Comparison of ENCODE assay signal across 8 mouse cellular contexts in the genomic region with DNA sequence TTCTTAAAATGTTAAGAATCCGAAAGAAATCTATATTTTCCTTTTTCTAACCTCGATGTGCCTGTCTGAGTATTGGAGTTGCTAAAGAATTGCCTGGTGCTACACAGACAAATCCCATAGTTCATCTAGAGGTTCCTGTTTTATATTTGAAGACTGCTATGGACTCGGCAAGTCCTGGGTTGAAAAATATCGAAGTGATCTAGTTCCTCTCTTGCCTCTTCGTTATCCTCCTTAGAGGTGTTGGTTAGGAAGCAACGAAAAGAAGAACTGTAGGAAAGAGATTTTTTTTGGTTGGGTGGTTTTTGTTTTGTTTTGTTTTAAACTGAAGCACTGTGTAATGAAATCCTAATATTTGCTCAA. TPM values are rescaled to one million over a fixed set of nuclear protein-coding genes. Genes with fewer than 3 reads are reported as not detected.
DNase-seq lines count a peak whose midpoint lies in the region; ATAC-seq and TF ChIP-seq lines count a peak whose summit lies in the region.

No protein-coding gene starts in this region.

- H3K27ac ChIP-seq in ES-Bruce4 (ENCODE audit: insufficient read depth, low read length): no peak overlapping the region
- no peak overlapping the region for H3K27ac ChIP-seq in forebrain, embryonic 16.5 days (ENCODE audit: low read length)
- 0 out of 2 replicates have a peak overlapping the region, but pooled peaks have one; percentile 80 for H3K27ac ChIP-seq in liver, embryonic 15.5 days (replicated peaks)

- H3K9me3 ChIP-seq in ES-Bruce4 (replicated peaks; ENCODE audit: control insufficient read depth, insufficient read depth, low read length, poor library complexity, severe bottlenecking): no peaks in the 10 kb centered on the region
- H3K9me3 ChIP-seq in forebrain, embryonic 16.5 days (ENCODE audit: control insufficient read depth, low read length): no peaks in the 10 kb centered on the region
- no peaks in the 10 kb centered on the region for H3K9me3 ChIP-seq in liver, embryonic 15.5 days (replicated peaks)

- TF ChIP-seq CTCF in ES-Bruce4 (IDR thresholded peaks at IDR 0.05; ENCODE audit: low read depth, low read length): no peak

- H3K27me3 ChIP-seq in ES-Bruce4 (ENCODE audit: control insufficient read depth, insufficient read depth, low read length, poor library complexity, severe bottlenecking): no peaks in the 10 kb centered on the region
- no peaks in the 10 kb centered on the region for H3K27me3 ChIP-seq in forebrain, embryonic 16.5 days (replicated peaks; ENCODE audit: control insufficient read depth, insufficient read depth, low read length)
- H3K27me3 ChIP-seq in liver, embryonic 15.5 days: peaks cover 57% of the 10 kb centered on the region

- no peak for TF ChIP-seq EP300 in ES-Bruce4 (IDR thresholded peaks at IDR 0.05; ENCODE audit: insufficient read depth, low read depth, low read length)

- no peak for ATAC-seq in forebrain, embryonic 16.5 days
- ATAC-seq in liver, embryonic 15.5 days (ENCODE audit: insufficient read depth): no peak

- peak overlapping the region; percentile 49 for H3K4me2 ChIP-seq in forebrain, embryonic 16.5 days (ENCODE audit: low read length)
- peak overlapping the region; percentile 79 for H3K4me2 ChIP-seq in liver, embryonic 15.5 days

- TF ChIP-seq POLR2A in ES-Bruce4 (IDR thresholded peaks at IDR 0.05; ENCODE audit: insufficient read depth, low read length): no peak

- H3K9ac ChIP-seq in ES-Bruce4 (ENCODE audit: low read depth, poor library complexity, severe bottlenecking): peak overlapping the region; percentile 100
- peak overlapping the region; percentile 85 for H3K9ac ChIP-seq in forebrain, embryonic 16.5 days (replicated peaks; ENCODE audit: low read depth, low read length)
- H3K9ac ChIP-seq in liver, embryonic 15.5 days: no peak overlapping the region

- WGBS in forebrain, embryonic 16.5 days: 13% methylated on average over 6 of the region's 6 CpGs
- 7% methylated on average over 6 of the region's 6 CpGs for WGBS in liver, embryonic 15.5 days (ENCODE audit: insufficient replicate concordance)

- no peak overlapping the region for H3K4me3 ChIP-seq in ES-Bruce4 (ENCODE audit: low read depth, low read length)
- H3K4me3 ChIP-seq in forebrain, embryonic 16.5 days (replicated peaks; ENCODE audit: low read length): peak overlapping the region; percentile 95
- H3K4me3 ChIP-seq in liver, embryonic 15.5 days (replicated peaks): peak overlapping the region; percentile 67

- no peaks in the 10 kb centered on the region for H3K4me1 ChIP-seq in ES-Bruce4 (ENCODE audit: control insufficient read depth, insufficient read depth, low read length)
- H3K4me1 ChIP-seq in forebrain, embryonic 16.5 days (replicated peaks; ENCODE audit: control insufficient read depth, insufficient read depth, low read length): peaks cover 17% of the 10 kb centered on the region
- H3K4me1 ChIP-seq in liver, embryonic 15.5 days (replicated peaks): peaks cover 20% of the 10 kb centered on the region

- DNase-seq in A20 (ENCODE audit: low read depth, low spot score): peak; percentile 51
- no peak for DNase-seq in right cerebral cortex, adult 2 months (ENCODE audit: low spot score in 2 of 2)
- no peak for DNase-seq in left cerebral cortex, postnatal 4 days
- DNase-seq in thymus, adult 18-20 months: no peak
- DNase-seq in layer of hippocampus, adult 9-11 months: no peak

- H3K36me3 ChIP-seq in ES-Bruce4 (ENCODE audit: control insufficient read depth, insufficient read depth, low read length, poor library complexity, severe bottlenecking): peaks cover 15% of the 10 kb centered on the region
- H3K36me3 ChIP-seq in forebrain, embryonic 16.5 days (ENCODE audit: control insufficient read depth, insufficient read depth): no peaks in the 10 kb centered on the region
- H3K36me3 ChIP-seq in liver, embryonic 15.5 days (replicated peaks): no peaks in the 10 kb centered on the region

- intact Hi-C loops in left cerebral cortex, postnatal 4 days (cut with DNase I): no loop called here

RNA-seq across cellular contexts. Expression of a gene that starts 1.5 kb away (rescaled TPM):
- 77.5 and 85.5 TPM in 2 replicates for polyA plus RNA-seq in ES-Bruce4 (2011; ENCODE audit: insufficient read depth, insufficient read length, low read depth, missing spikeins)
- polyA plus RNA-seq in forebrain, embryonic 16.5 days (2015; fragmentation: Nextera tagmentation; extraction: Ambion mirVana): 34.2 and 40.1 TPM in 2 replicates
- 6.5 and 7.0 TPM in 2 replicates for polyA plus RNA-seq in liver, embryonic 15.5 days (2015; fragmentation: Nextera tagmentation; extraction: Ambion mirVana)
- total RNA-seq in left cerebral cortex, postnatal 4 days (2021): 10 to 100 TPM; 39.0 to 47.0 TPM

RNA-seq across cellular contexts. Expression of a gene that starts 40.4 kb away (rescaled TPM):
- not detected in 2 replicates for polyA plus RNA-seq in ES-Bruce4 (2011; ENCODE audit: insufficient read depth, insufficient read length, low read depth, missing spikeins)
- polyA plus RNA-seq in forebrain, embryonic 16.5 days (2015; fragmentation: Nextera tagmentation; extraction: Ambion mirVana): 0.11 and 0.29 TPM in 2 replicates
- polyA plus RNA-seq in liver, embryonic 15.5 days (2015; fragmentation: Nextera tagmentation; extraction: Ambion mirVana): not detected in 2 replicates
- total RNA-seq in left cerebral cortex, postnatal 4 days (2021): not detected

RNA-seq across cellular contexts. Expression of a gene that starts 53.0 kb away (rescaled TPM):
- polyA plus RNA-seq in ES-Bruce4 (2011; ENCODE audit: insufficient read depth, insufficient read length, low read depth, missing spikeins): 88.0 and 90.7 TPM in 2 replicates
- 34.3 and 35.7 TPM in 2 replicates for polyA plus RNA-seq in forebrain, embryonic 16.5 days (2015; fragmentation: Nextera tagmentation; extraction: Ambion mirVana)
- polyA plus RNA-seq in liver, embryonic 15.5 days (2015; fragmentation: Nextera tagmentation; extraction: Ambion mirVana): 16.9 and 20.3 TPM in 2 replicates
- total RNA-seq in left cerebral cortex, postnatal 4 days (2021): 10 to 100 TPM; 30.9 to 33.0 TPM
